Mouse (Mus musculus): ENCODE data around the gene Flt1. TPM values are rescaled to one million over a fixed set of nuclear protein-coding genes. Genes with fewer than 3 reads are reported as not detected.

Gene Flt1
- total RNA-seq, 1 experiment from 2014 or later = 43.0 TPM

- no peak for DNase-seq
These were observed 173.8 kb downstream of the Flt1 start for GRCm38 (mm10) chr5:147551879-147552627.

- DNase-seq = no peak
These were observed 176.6 kb downstream of the Flt1 start for GRCm38 (mm10) chr5:147549016-147549755.

- DNase-seq = no peak
These were observed 180.0 kb downstream of the Flt1 start for GRCm38 (mm10) chr5:147545731-147546241.

- no peak for DNase-seq
These were observed 183.5 kb downstream of the Flt1 start for GRCm38 (mm10) chr5:147542291-147542690.

- no peak for DNase-seq
These were observed 186.0 kb downstream of the Flt1 start for GRCm38 (mm10) chr5:147539815-147540214.

- DNase-seq = no peak
These were observed 186.4 kb downstream of the Flt1 start for GRCm38 (mm10) chr5:147539409-147539808.

GRCm38 (mm10) chr5:147532031-147532430 lies 193.8 kb downstream of the Flt1 start:
- no peak for DNase-seq

GRCm38 (mm10) chr5:147527788-147528187 lies 198.0 kb downstream of the Flt1 start:
- DNase-seq = no peak

- DNase-seq = no peak
These were observed 198.8 kb downstream of the Flt1 start for GRCm38 (mm10) chr5:147527006-147527405.

Other genes with a start within 250 kb of the Flt1 start
- gene Pomp, start 134.4 kb upstream of the Flt1 start, total RNA-seq (2021) = 209 and 246 TPM in 2 replicates
- 21.1 and 28.5 TPM in 2 replicates for gene Slc46a3, start 168.8 kb upstream of the Flt1 start, total RNA-seq (2021)
- gene Mtus2, start 231.3 kb upstream of the Flt1 start, total RNA-seq (2021) = 3.8 and 4.7 TPM in 2 replicates